Mouse (Mus musculus): ENCODE data around the gene Neurod2.
A peak's percentile ranks its signal among the peaks of the same experiment; 100 is the strongest.

Neurod2 gene

DNA sequence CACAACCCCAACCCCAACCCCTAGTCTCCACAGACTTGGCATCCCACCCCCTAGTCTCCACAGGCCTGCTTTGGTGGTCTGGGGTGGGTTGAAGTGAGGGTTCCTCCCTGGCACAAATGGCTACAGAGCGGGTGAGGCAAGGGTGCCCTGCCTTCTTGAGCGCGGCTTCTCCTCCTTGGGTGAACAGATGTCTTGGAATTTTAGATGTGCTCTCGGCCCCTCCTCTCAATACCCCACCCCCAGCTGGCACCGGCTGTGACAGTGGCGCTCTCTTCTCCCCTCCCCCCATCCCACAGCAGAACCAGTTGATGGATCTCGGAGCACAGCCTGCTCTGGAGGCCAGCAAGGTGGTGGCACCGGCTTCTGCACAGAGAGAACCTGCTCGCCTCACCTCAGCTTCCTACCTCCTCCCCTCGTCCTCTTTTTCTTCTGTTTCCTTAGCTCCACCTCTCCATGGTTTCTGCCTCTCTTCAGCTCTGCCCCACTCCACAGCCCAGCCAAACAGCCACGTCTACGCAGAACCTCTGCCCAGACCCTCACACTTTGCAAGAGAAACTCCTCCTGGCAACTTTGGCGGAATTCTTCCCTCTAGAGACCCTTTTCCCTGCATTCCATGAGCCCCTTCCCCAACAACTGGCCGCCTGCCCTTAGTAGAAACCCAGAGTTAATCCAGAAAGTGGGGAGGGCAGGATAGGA is 10.9 kb downstream of the Neurod2 start:
- DNase-seq (ENCODE audit: low spot score in 2 of 2), result no peak

DNA sequence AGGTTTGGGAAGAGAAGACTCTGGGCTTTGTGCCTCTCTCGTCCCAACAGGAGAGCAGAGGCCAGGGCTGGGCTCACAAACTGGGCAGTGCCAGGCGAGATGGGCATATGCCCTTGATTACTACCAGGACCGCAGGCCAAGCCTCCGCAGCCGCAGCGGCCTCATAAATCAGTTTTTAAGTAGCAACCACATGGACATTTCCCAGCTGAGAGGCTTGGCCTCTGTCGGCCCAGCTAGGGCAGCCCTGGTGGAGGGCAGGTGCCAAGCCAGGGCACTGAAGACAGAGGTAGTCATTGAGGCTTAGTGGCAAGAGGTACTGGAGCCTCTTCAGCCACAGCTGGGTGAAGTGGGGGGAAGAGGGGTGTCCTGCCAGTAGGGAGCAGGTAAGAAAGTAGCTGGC is 12.0 kb downstream of the Neurod2 start:
- no peak for DNase-seq (ENCODE audit: low spot score in 2 of 2)

DNA sequence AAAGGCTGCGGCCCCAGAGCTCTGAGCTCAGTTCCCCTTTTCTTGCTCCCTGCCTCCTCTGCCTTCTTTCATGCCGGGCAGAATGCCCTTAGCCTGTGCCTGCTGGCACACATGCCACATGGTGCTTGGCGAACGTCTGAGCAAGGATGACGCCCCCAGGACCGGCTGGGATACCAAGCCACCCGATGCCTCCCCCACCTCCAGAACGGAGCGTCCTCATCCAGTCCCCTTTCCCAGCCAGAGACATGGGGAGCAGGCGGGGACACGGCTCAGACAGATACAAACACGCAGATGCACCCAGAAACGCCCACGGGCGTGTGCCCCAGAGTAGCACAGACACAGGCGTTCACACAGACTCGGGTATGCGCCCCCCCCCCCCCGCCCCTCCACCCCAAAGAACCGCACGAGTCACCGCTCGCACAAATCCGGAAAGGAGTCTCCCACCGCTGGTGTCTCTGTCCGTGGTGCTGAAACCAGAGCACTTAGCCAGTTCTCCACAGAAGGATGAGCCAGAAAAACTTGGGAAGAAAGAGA is 15.6 kb downstream of the Neurod2 start:
- DNase-seq (ENCODE audit: low spot score in 2 of 2), result no peak

DNA sequence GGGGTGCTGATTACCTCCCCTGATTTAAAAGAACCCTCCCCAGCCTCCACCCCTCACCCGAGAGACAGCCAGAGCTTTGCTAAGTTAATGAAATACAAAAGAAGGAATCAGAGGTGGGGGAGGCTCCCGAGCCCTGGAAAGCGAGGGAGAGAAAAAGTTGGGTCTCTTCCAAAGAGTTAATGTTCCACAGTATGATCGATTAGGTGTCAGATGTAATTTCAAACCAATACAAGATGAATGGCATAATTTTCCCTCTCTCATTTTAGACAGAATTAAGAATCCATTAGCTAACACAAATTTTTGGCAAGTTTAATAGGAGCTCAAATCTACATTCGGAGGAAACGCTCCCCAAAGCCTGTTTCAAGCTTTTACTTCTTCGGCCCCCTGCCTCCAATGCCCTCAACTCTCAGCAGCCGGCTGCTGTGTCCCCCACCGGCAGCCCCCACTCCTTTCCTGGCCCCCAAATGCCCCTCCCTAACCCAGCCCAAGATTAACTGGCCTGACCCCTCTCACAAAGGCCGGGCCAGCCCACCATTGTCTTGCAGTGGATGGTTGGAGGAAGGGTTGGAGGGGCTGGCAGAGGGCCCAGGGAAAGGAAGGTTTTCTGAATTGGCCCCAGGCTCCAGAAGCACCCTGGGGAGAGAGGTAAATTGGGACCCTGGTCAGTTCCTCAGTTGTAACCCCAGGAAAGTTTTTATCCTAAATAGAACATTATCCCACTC is 30.8 kb downstream of the Neurod2 start:
- DNase-seq (ENCODE audit: low spot score in 2 of 2), result no peak

DNA sequence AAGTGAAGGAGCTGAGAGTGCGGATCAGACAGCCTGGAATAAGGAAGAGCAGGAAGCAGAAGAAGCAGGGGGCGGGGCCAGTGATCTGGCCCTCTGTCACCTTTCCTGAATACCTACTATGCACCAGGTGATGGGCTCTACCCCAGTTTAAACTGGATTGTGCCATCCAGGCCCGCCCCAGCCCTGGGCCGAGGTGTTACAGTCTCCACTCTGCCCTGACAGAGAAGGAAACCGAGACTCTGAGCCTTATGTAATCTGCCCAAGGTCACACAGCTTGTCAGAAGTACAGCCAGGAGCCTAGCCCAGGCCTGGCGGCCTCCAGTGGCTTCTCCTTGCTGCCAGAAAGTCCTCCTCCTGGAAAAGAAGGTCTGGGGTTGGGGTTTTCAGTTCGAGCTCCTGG is 31.7 kb downstream of the Neurod2 start:
- no peak for DNase-seq (ENCODE audit: low spot score in 2 of 2)

DNA sequence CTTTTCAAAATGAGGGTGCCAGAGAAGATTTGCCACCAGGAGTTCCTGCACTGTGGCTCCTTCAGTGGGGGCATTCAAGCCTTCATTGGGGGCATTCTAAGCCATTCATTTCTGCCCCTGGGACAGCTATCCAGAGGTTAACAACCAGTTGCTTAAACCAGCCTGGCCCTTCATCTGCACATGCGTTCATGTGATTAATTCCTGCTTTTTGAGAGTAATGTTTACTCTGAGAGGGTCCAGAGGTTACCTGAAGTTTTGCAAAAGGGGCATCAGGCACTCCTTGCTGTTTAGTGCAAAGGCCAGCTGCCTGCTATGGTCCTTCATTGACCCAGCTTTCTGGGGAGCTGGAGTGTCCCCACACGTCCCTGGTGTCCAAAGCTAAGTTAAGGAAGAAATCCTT is 32.5 kb downstream of the Neurod2 start:
- no peak for DNase-seq (ENCODE audit: low spot score in 2 of 2)

DNA sequence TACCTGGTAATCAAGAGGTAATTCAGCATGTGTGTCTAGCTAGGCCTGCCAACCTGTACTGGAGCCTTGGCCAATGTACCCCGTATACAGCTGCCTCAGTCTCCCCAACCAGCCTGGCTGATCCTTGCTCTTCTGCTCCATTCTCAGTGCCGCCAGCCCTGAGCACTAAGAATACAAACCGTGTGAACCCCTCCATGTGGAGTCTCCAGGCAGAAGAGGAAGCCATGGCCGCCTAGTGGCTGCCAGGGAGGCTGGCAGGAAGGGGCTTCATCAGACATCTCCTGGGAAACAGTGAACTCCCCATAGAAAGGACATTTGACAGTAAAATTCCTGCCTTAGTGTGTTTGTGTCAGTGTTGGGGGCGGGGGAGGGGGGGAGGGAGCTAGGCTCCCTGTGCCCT is 33.2 kb downstream of the Neurod2 start:
- DNase-seq (ENCODE audit: low spot score in 2 of 2), result no peak

DNA sequence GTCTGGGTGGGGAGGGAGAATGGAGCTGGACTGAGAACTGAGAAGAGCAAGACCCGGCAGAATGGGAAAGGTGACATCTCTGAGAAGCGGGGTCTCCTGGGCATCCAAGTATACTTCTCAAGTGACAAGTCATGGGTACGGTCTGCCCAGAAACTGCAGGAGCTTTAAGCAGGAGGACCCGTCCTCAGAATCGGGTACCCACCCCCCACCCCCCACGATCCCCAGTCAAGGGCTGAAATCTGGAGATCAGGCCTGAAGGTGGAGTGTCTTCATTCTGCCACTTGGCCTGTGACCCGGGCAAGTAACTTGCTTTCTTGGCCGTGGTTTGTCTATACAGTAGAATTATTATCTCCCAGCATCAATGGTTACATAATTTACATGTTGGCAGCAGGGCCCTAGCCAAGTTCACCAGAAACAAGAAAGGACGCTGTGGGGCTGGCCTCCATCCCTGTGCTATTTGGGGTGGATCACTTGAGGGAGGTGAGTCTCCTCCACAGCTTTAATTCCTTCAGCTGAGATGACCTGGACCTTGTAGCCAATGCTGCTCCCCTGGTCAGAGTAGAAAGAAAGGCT is 34.3 kb downstream of the Neurod2 start:
- DNase-seq (ENCODE audit: low spot score in 2 of 2), result no peak

DNA sequence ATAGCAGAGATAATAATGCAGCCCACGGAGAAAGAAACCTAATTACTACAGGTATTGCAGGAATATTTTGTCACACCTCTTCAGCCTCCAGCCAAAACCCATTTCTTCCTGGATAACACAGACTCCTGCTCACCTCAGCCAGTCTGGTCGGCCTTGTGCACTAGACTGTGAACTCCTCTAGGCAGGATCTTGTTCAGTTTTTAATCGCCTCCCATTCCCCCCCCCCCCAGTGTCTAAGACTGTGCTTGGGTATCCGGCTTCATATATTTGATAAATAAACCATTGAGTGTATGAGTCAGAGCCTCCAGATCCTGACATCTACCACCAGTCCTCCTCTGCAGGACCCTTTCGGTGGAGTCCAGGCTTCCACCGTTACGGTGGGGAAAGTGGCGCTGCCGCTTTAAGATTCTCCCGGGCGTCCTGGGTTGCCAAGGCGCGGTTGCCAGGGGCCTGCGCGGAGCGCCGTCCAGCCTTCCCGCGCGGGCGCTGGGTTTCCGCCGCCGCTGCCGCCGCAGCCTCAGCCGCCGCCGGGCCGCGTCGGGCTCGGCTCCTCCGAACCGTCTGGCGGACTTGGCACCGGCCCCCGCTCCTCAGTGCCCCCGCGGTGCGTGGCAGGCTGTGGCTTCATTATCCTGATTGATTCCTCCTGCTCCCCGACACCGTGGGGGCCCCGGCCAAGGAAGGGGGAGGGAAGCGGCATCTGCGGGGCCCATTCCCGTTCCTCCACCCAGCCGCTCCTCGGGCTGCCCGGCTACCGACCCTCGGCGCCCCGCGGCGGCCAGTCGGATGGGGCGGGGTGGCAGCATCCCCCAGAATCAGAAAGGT is 35.0 kb downstream of the Neurod2 start:
- peak; percentile 48 to 71 for DNase-seq (ENCODE audit: low spot score in 2 of 2)

DNA sequence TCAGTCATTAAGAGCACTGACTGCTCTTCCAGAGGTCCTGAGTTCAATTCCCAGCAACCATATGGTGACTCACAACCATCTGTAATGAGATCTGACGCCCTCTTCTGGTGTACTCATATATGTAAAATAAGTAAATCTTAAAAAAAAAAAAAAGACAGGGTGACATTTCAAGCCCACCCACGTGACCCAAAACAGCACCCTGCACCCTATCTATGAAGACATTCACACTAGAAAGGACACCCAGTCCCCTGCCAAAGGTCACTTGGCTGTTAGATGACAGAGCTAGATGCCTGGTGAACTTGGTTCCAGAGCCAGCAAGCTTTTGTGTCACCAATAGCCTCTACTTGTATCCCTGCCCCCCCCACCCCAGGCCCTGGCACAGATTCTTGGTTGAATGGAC is 36.4 kb downstream of the Neurod2 start:
- DNase-seq (ENCODE audit: low spot score in 2 of 2), result no peak

DNA sequence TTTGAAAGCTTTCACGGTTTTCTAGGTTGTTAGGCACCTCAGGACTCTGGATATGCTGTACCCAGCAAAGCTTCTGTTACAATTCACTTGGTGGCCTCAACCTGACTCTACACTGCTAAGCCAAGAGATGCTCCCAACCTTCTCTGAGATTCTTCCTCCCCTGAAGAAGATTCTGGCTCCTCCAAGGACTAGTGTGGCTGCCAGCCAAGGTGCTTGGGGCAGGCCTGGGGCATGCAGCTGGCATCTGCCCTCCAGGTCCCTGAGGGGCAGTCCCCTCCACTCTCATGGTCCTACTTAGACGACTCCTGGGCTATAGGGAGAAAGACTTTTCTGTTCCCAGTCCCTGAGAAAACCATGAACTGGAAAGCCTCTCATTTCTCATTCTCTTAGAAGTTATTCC is 38.5 kb downstream of the Neurod2 start:
- no peak for DNase-seq (ENCODE audit: low spot score in 2 of 2)

DNA sequence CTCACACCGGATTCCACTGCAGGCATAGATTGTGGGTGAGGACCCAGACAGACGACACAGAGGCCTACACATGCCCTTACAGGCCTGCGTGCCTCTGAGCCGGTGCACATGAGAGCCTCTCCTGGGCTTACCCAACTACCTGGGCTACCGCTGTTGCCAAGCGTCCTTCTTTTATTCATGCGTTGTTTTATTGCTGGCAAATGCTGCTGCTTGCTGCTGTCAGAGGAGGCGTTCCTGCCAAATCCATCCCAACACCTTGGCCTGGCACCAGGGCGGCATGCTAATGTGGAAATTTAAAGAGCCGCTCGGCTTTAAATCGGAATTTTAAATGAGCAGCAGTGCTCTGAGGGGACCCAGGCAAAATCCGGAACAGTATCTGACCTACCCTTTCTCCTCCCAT is 39.6 kb downstream of the Neurod2 start:
- no peak for DNase-seq (ENCODE audit: low spot score in 2 of 2)

DNA sequence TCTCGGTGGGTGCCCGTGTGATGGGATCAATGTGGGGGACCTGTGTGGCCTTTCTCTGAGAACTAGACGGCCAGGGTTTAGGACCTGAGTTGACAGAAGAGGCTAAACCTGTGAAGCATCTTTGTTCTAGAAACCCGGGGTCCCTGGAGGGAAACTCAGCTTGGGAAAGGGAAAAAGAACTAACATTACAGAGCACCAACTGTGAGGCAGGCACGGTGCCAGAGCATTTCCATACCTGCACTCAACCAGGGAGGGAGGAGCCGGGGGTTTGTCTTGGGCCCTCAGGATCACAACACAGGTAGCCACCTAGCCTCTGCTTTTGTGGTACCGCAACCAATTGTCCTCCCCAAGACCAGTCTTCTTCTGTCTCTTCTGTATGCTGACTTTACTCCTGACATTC is 41.5 kb downstream of the Neurod2 start:
- no peak for DNase-seq (ENCODE audit: low spot score in 2 of 2)

DNA sequence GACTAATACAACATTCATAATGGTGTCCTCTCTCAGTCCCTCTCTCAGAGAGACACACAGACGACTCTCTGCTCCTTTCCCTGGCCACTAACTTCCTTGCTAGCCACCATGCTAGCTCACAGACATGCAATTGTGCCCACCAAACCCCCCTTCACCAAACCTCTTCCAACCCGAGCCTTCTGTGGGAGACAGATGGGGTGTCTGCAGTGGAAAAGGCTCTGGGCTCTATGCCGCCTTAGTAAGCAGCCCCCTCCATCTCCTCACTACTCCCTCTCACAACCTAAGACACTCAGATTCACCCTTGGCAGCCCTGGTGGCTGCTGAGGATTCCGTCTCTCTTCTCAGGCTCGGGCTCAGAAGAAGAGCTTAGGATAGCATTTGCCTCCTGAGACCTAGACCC is 41.9 kb downstream of the Neurod2 start:
- no peak for DNase-seq (ENCODE audit: low spot score in 2 of 2)

DNA sequence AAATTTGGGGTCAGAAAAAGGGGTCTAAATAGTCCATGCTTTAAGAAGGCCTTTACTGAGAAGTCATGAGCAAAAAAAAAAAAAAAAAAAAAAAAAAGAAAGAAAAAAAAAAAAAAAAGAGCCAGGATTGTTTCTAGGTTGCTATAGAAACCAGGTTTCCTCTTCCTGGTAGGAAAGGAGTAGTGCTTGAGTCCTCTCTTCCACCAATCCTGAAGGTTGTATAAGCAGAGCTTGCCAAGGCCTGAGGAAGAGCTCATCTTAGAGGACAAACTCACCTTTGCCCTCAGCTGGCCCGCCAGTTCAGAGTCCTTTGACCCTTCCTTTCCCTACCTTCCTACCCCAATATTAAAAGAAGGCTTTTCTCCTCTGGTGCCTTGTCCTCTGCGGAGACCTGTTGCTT is 44.1 kb downstream of the Neurod2 start:
- no peak for DNase-seq (ENCODE audit: low spot score in 2 of 2)

DNA sequence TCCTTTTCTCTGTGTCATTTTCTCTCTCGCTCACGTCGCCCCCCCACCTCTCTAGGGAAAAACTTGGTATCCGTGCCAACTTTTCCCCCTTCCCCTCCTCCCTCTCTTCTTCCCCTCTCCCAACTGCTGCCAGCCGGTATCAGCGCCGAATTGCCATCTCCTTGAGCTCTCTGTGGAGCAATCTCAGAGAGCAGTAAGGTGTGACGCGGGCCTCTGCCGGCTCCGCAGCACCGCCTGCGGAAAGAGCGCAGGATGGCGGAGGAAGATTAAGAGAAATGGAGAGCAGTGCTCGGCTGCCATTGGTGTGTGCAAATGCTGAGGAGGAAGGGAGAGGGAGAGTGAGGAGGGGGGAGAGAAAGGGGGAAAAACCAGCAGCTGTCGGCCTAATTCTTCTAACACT is 45.2 kb downstream of the Neurod2 start:
- DNase-seq (ENCODE audit: low spot score in 2 of 2), result peak in 1 of 2 experiments; percentile 59

DNA sequence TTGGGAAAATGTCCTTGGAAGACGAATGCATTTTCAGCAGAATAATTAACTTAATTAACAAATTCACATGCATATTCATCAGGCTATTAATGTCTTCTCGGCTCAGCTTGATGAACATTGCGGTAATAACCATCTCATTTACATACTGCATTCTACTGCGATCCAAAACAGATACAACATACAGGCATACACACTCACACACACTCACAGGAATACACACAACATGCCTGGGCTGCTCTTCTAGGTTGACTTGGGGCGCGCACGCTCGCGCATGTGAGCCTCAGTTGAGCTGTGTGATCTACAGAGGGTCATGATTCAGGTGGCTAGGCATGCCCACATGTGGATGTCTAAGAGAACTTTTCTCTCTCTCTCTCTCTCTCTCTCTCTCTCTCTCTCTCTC is 45.7 kb downstream of the Neurod2 start:
- DNase-seq (ENCODE audit: low spot score in 2 of 2), result no peak
